Mouse (Mus musculus) midbrain, embryonic 16.5 days (tissue): Measurements from ENCODE around the gene Gfra1. TPM values are rescaled to one million over a fixed set of nuclear protein-coding genes. Genes with fewer than 3 reads are reported as not detected.

ENCODE experiments used
- ATAC-seq: fragments of 200-750 bp; cut with Nextera tagmentation; 2 replicates; pipeline ENCODE4 v1.8.0; 2017; ENCODE audit warnings: moderate TSS enrichment
- H3K27ac ChIP-seq: fragments of 300-500 bp; sonication (generic); 2 replicates; pipeline ENCODE4 v1.5.1; 2014; ENCODE audit warnings: mild to moderate bottlenecking, low read length, mixed read lengths
- H3K27me3 ChIP-seq: fragments of 300-500 bp; sonication (generic); 2 replicates; pipeline ENCODE4 v1.6.1; 2014; ENCODE audit warnings: low read depth, low read length, mixed read lengths; ENCODE audit not compliant: control insufficient read depth, insufficient read depth
- H3K36me3 ChIP-seq: fragments of 300-500 bp; sonication (generic); 2 replicates; pipeline ENCODE4 v1.6.1; 2014; ENCODE audit warnings: mild to moderate bottlenecking, low read length, moderate library complexity, mixed read lengths; ENCODE audit not compliant: control insufficient read depth, insufficient read depth
- H3K4me1 ChIP-seq: fragments of 300-500 bp; sonication (generic); 2 replicates; pipeline ENCODE4 v1.6.1; 2014; ENCODE audit warnings: mild to moderate bottlenecking, low read length, mixed read lengths; ENCODE audit not compliant: control insufficient read depth, insufficient read depth
- H3K4me2 ChIP-seq: fragments of 300-500 bp; sonication (generic); 2 replicates; pipeline ENCODE4 v1.6.1; 2014; ENCODE audit warnings: mild to moderate bottlenecking, low read length, mixed read lengths
- H3K4me3 ChIP-seq: fragments of 300-500 bp; sonication (generic); 2 replicates; pipeline ENCODE4 v1.5.1; 2014; ENCODE audit warnings: low read depth, mild to moderate bottlenecking, low read length, moderate library complexity, mixed read lengths
- H3K9ac ChIP-seq: fragments of 300-500 bp; sonication (generic); 2 replicates; pipeline ENCODE4 v1.6.1; 2014; ENCODE audit warnings: low read depth, low read length, mixed read lengths
- H3K9me3 ChIP-seq: fragments of 300-500 bp; sonication (generic); replicated peaks from 2 replicates; pipeline ENCODE4 v1.6.1; 2014; ENCODE audit warnings: mild to moderate bottlenecking, low read length, mixed read lengths; ENCODE audit not compliant: control insufficient read depth, poor library complexity, severe bottlenecking
- WGBS: fragments of 180-500 bp; shearing (Covaris S2); extraction: QIAGEN DNeasy Blood & Tissue Kit; methylation state at CpG from one replicate; pipeline ENCODE4 v1.1.7; 2014; 5-methylcytosine and 5-hydroxymethylcytosine counted together
- polyA plus RNA-seq: library from polyadenylated mRNA; unstranded; fragments of >200 nt; fragmentation: Nextera tagmentation; extraction: Ambion mirVana; gene quantifications from 2 replicates; pipeline ENCODE4 v1.2.1, GENCODE M21; 2015

Gene Gfra1
- polyA plus RNA-seq, 1 experiment from 2014 or later = 45.0 TPM

DNA sequence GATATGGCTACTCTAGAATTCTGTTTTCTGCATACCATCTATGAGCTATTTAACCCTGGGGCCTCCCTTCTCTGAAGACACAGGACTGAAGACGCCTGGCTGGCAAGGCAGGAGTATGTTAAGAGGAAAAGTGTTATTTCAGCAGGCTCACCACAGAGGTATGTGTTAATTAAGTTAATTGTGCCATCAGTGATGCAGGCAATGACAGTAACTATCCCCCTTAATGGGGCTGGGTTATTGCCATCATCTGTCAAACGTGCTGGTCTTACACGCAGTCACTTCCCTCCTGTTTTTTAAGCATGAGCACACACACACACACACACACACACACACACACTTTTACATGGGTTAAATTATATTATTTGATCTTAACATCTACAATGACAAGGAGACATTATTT, 8.0 kb upstream of the Gfra1 start:
- no peak overlapping the region for H3K4me3 ChIP-seq
- no peaks in the 10 kb centered on the region for H3K9me3 ChIP-seq
- H3K27me3 ChIP-seq = no peaks in the 10 kb centered on the region; the same call in 1 of the 2 replicates
- no peak overlapping the region for H3K27ac ChIP-seq
- H3K9ac ChIP-seq = no peak overlapping the region
- H3K4me1 ChIP-seq = peaks cover 8% of the 10 kb centered on the region; the same call in 1 of the 2 replicates
- H3K4me2 ChIP-seq = no peak overlapping the region
- no peaks in the 10 kb centered on the region for H3K36me3 ChIP-seq
- 66% methylated on average over 3 of the region's 3 CpGs for WGBS
- ATAC-seq = no peak

- no peaks in the 10 kb centered on the region; the same call in 1 of the 2 replicates for H3K27me3 ChIP-seq
- no peak for ATAC-seq
- H3K36me3 ChIP-seq = no peaks in the 10 kb centered on the region
- H3K27ac ChIP-seq = no peak overlapping the region
- H3K4me3 ChIP-seq = no peak overlapping the region
- 7% methylated on average over 13 of the region's 13 CpGs for WGBS
- H3K9ac ChIP-seq = no peak overlapping the region
- H3K9me3 ChIP-seq = no peaks in the 10 kb centered on the region
- peaks cover 17% of the 10 kb centered on the region for H3K4me1 ChIP-seq
- H3K4me2 ChIP-seq = no peak overlapping the region
These were observed 4.8 kb upstream of the Gfra1 start for GRCm38 (mm10) chr19:58460361-58461022.

- Histone ChIP-seq H3K4me1 (peaks cover 35% of the 10 kb centered on the region), H3K27ac (peak overlapping the region; percentile 82), H3K9me3 (no peaks in the 10 kb centered on the region), H3K36me3 (no peaks in the 10 kb centered on the region), H3K4me2 (peak overlapping the region; percentile 92), H3K27me3 (peaks cover 4% of the 10 kb centered on the region), H3K9ac (peak overlapping the region; percentile 67), H3K4me3 (peak overlapping the region; percentile 50)
- ATAC-seq = no peak
- WGBS = 3% methylated on average over 16 of the region's 16 CpGs
These were observed 867 bp upstream of the Gfra1 start for GRCm38 (mm10) chr19:58456491-58457061.

- Histone ChIP-seq H3K9ac (peak overlapping the region; percentile 67), H3K4me3 (peak overlapping the region; percentile 50), H3K36me3 (no peaks in the 10 kb centered on the region), H3K27ac (peak overlapping the region; percentile 82), H3K4me1 (peaks cover 40% of the 10 kb centered on the region), H3K4me2 (peak overlapping the region; percentile 92), H3K27me3 (peaks cover 4% of the 10 kb centered on the region), H3K9me3 (no peaks in the 10 kb centered on the region)
- ATAC-seq = peak; percentile 61
- 0% methylated on average over 21 of the region's 21 CpGs for WGBS
These were observed 631 bp downstream of the Gfra1 start for GRCm38 (mm10) chr19:58455061-58455495.

DNA sequence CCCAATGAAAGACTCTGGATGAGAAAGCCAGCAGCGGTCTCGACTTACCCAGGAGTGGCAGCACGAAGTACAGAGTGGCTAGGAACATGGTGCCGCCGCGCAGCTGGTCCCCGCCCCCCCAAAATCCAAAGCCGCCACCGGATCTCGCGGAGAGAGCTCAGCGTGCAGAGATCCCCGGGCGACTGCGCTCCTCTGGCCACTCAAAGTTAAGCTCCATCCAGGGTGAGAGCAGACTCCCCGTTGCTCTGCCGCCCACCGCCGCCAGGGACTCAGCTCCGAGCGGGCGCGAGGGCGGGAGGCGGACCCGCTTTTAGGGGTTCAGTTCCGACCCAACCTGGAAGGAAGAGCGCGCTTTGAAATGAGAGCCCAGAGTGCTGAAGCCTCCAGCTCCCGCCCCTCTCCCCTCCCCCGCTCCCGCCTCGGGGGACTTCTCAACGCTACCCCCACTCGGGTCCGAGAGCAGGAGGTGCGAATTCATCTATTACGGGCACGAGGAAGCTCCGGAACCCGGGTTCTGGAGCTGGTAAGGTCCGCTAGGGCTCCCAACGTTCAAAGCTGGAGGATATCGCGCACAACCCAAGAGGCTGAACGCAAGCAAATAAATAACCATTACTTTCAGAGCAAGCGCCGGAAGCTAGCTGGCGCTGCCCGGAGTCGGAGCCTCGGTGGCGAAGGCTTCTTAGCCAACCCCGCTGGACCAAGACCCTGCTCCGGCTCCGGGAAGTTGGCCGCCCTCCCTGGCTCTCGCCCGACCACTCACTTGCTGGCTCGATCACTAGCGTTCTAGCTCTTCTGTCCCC, 1.2 kb downstream of the Gfra1 start:
- Histone ChIP-seq H3K27ac (peak overlapping the region; percentile 82), H3K4me3 (peak overlapping the region; percentile 50), H3K4me2 (peak overlapping the region; percentile 92), H3K9ac (peak overlapping the region; percentile 67), H3K9me3 (no peaks in the 10 kb centered on the region), H3K4me1 (peaks cover 40% of the 10 kb centered on the region), H3K36me3 (no peaks in the 10 kb centered on the region), H3K27me3 (peaks cover 4% of the 10 kb centered on the region)
- ATAC-seq = peak; percentile 22; the same call in 1 of the 2 replicates
- under 1% methylated on average over 60 of the region's 61 CpGs for whole genome bisulfite sequencing

DNA sequence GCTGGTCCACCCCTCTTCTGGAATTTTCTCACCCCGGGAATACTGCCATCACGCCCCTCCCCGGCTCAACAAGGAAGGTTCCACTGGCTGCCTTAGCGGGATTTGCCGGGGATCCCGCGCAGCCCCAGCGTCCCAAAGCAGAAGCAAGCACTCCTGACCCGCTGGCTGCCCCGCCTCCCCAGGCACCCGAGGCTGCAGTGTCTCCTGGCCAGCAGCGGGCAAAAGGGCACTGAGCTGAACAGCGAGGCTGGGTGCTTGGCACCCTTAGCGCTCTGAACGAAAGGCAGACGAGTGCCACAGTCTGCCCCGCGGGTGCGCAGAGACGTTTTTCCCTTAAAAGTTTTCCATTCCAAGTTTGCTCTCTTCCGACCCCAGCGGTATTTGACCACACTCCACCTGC, 2.1 kb downstream of the Gfra1 start:
- no peak for ATAC-seq
- 1% methylated on average over 22 of the region's 22 CpGs for WGBS
- Histone ChIP-seq H3K27me3 (peaks cover 4% of the 10 kb centered on the region), H3K4me2 (peak overlapping the region; percentile 92), H3K4me3 (peak overlapping the region; percentile 50), H3K27ac (peak overlapping the region; percentile 9; the same call in 1 of the 2 replicates), H3K9ac (peak overlapping the region; percentile 67), H3K9me3 (no peaks in the 10 kb centered on the region), H3K36me3 (no peaks in the 10 kb centered on the region), H3K4me1 (peaks cover 40% of the 10 kb centered on the region)

DNA sequence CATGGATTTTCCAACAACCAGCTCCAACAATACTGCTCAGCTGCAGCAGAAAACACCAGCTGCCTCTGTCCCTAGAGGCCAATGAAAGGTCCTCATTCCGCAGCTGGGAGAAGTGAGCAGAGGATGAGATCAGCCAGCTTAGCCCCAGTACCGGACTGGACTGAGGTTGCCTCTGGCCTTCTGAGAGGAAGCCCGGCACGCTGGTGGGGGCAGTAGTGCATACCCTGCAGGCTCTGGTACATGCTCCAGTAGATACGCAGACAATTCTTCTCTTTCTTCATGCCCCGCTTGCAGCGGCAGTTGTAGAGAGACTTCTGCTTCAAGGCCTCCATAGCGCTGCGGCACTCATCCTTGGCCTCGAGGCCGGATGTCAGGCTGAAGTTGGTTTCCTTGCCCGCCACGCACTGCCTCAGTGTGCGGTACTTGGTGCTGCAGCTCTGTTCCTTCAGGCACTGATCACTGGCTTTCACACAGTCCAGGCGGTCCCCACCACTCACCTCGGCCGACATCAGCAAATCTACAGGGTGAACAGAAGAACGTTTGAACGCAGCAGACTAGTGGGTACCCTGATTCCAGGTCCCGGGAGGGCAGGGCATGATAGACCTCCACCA, 2.7 kb downstream of the Gfra1 start:
- Histone ChIP-seq H3K36me3 (no peaks in the 10 kb centered on the region), H3K4me1 (peaks cover 40% of the 10 kb centered on the region), H3K9ac (peak overlapping the region; percentile 67), H3K27ac (peak overlapping the region; percentile 9; the same call in 1 of the 2 replicates), H3K9me3 (no peaks in the 10 kb centered on the region), H3K4me3 (peak overlapping the region; percentile 50), H3K27me3 (peaks cover 4% of the 10 kb centered on the region), H3K4me2 (peak overlapping the region; percentile 92)
- 4% methylated on average over 20 of the region's 20 CpGs for WGBS
- 0 out of 2 replicates have a peak, but pooled peaks have one; percentile 22 for ATAC-seq

DNA sequence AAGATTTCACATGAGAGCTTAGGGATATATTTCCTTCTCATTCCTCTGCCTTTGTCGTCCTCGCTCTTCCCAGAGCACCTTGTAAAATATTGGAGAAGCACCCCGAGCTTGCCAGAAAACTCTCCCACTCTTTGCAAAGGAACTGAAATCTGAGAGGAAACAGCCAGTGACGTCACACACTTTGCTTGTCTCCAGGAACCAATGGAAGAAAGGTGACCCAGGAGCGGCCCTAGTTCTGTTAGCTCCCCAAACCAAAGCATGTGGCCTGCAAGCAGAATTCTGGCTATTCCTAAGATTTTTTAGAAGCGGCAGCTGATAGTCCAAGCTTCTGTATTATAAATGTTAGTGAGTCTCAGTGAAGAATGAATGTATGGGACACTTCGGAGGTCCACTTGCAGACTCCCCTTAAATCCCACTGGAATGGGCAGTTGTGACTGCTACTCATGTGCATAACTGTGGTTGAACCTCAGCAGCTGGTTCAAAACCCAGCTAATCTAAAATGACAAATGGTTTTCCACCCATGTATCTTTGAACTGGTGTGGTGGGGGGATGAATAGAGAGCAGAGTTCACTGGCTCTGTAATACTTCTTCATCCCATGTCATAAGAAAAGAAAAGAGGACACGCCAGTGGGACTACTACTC, 3.4 kb downstream of the Gfra1 start:
- ATAC-seq = no peak
- Histone ChIP-seq H3K27me3 (peaks cover 4% of the 10 kb centered on the region), H3K4me1 (peaks cover 40% of the 10 kb centered on the region), H3K9me3 (no peaks in the 10 kb centered on the region), H3K27ac (no peak overlapping the region), H3K4me2 (peak overlapping the region; percentile 92), H3K36me3 (no peaks in the 10 kb centered on the region), H3K4me3 (peak overlapping the region; percentile 50; the same call in 1 of the 2 replicates), H3K9ac (peak overlapping the region; percentile 67)
- 59% methylated on average over 8 of the region's 8 CpGs for WGBS
